Mouse (Mus musculus): ENCODE data around the gene Gm17455. TPM values are rescaled to one million over a fixed set of nuclear protein-coding genes. Genes with fewer than 3 reads are reported as not detected.

The Gm17455 gene
- polyA plus RNA-seq, 1 experiment from 2014 or later, result 6.9 TPM

DNA sequence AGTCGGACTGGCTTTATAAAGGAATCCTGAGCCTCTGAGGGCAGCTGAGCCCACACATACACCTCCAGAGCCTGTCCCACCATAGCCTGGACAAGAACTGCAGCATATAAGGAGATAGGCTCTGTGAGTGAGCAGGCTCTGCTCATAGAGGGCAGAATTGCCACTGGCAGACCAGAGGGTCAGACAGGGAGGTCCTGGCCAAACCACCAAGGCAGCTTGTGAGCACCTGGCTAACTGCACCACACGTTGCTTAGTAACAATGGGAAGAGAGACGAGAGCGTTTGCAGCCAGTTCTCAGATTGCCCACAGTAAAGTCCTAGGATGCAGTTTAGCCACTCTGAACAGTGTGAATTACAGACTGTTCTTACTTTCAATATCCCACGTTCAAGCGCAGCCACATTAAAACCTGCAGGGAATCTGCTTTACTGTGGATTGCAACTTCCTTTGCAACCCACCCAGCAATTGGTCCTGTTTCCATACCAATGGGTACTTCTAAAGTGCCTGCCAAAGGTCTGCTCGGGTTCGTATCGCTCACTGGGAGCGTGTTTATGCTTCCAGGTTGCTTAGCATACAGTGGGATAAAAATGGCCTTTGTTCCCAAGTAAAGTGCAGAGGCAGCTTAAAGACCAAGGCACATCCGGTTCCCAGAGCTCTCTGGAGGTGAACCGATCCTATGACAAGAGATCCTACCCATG, 37.8 kb upstream of the Gm17455 start:
- ATAC-seq (replicated peaks), result no peak
- no peak overlapping the region for H3K9ac ChIP-seq (replicated peaks)
- H3K4me1 ChIP-seq, result no peaks in the 10 kb centered on the region
- no peaks in the 10 kb centered on the region for H3K36me3 ChIP-seq
- no peaks in the 10 kb centered on the region for H3K9me3 ChIP-seq
- no peak overlapping the region for H3K4me3 ChIP-seq
- H3K27me3 ChIP-seq, result no peaks in the 10 kb centered on the region
- H3K27ac ChIP-seq (replicated peaks), result no peak overlapping the region
- H3K4me2 ChIP-seq (replicated peaks), result no peak overlapping the region
- 50% methylated on average over 12 of the region's 12 CpGs for whole genome bisulfite sequencing

- Histone ChIP-seq H3K27me3 (no peaks in the 10 kb centered on the region), H3K4me1 (no peaks in the 10 kb centered on the region), H3K9me3 (no peaks in the 10 kb centered on the region), H3K4me2 (replicated peaks) (no peak overlapping the region), H3K36me3 (no peaks in the 10 kb centered on the region), H3K27ac (replicated peaks) (no peak overlapping the region), H3K9ac (replicated peaks) (no peak overlapping the region), H3K4me3 (no peak overlapping the region)
- WGBS, result 67% methylated on average over 2 of the region's 2 CpGs
- ATAC-seq (replicated peaks), result no peak
These were observed 37.3 kb upstream of the Gm17455 start for GRCm38 (mm10) chr10:60362310-60362628.

DNA sequence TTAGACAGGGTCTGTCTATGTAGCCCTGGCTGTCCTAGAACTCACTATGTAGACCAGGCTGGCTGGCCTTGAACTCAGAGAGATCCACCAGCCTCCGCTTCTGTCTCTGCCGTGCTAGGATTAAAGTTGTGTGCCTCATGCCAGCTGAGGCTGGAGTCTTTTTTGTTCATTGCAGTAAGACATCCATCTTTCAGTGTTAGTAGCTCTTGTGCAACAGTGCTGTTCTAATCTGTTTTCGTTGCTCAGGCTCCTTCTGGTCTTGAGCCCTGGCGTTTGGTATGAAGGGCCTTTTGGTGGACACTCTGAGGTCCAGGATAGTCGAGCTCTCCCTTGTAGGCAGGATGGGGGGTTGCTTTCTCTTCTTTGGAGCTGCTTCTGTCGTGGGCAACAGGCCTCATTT, 36.1 kb upstream of the Gm17455 start:
- no peaks in the 10 kb centered on the region for H3K4me1 ChIP-seq
- no peak overlapping the region for H3K9ac ChIP-seq (replicated peaks)
- ATAC-seq (replicated peaks), result no peak

GRCm38 (mm10) chr10:60367145-60367544, 32.4 kb upstream of the Gm17455 start:
- no peak overlapping the region for H3K9ac ChIP-seq (replicated peaks)
- H3K4me2 ChIP-seq (replicated peaks), result no peak overlapping the region
- H3K27ac ChIP-seq (replicated peaks), result no peak overlapping the region
- H3K4me1 ChIP-seq, result peaks cover 10% of the 10 kb centered on the region
- no peak for ATAC-seq (replicated peaks)
- no peak overlapping the region for H3K4me3 ChIP-seq
- 100% methylated on average over 2 of the region's 2 CpGs for WGBS
- no peaks in the 10 kb centered on the region for H3K9me3 ChIP-seq
- no peaks in the 10 kb centered on the region for H3K36me3 ChIP-seq
- H3K27me3 ChIP-seq, result no peaks in the 10 kb centered on the region

More for the DNA sequence above, 36.1 kb upstream of the Gm17455 start:
- Histone ChIP-seq H3K27me3 (no peaks in the 10 kb centered on the region), H3K4me3 (no peak overlapping the region), H3K27ac (replicated peaks) (no peak overlapping the region), H3K4me2 (replicated peaks) (no peak overlapping the region), H3K36me3 (no peaks in the 10 kb centered on the region), H3K9me3 (no peaks in the 10 kb centered on the region)
- WGBS, result 65% methylated on average over 6 of the region's 6 CpGs

- no peak overlapping the region for H3K4me3 ChIP-seq
- H3K27me3 ChIP-seq, result no peaks in the 10 kb centered on the region
- H3K4me1 ChIP-seq, result peaks cover 10% of the 10 kb centered on the region
- WGBS, result 86% methylated on average over 4 of the region's 4 CpGs
- no peak overlapping the region for H3K27ac ChIP-seq (replicated peaks)
- H3K36me3 ChIP-seq, result no peaks in the 10 kb centered on the region
- ATAC-seq (replicated peaks), result no peak
- H3K9ac ChIP-seq (replicated peaks), result no peak overlapping the region
- no peak overlapping the region for H3K4me2 ChIP-seq (replicated peaks)
- no peaks in the 10 kb centered on the region for H3K9me3 ChIP-seq
These were observed 31.6 kb upstream of the Gm17455 start for GRCm38 (mm10) chr10:60367904-60368303.

DNA sequence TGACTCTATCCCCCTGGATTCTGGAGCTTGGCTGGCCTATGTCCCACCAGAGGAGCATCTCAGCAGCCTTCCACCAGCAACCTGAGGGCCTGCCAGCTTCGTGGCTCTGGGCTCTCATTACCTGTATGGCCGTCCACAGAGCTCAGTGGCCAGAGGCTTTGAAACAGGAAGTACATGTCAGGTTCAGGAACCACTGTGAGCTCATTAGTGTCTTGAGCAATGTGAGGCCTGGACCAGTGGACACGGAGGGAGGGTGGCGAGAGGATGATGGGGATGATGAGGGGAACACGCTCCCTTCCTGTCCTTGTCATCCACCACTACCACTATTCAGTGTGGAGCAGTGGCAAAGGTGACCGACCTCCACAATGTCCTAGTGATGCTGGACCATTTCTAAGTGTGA, 30.1 kb upstream of the Gm17455 start:
- ATAC-seq (replicated peaks), result no peak
- no peak overlapping the region for H3K4me2 ChIP-seq (replicated peaks)
- no peak overlapping the region for H3K4me3 ChIP-seq
- H3K27me3 ChIP-seq, result no peaks in the 10 kb centered on the region
- no peak overlapping the region for H3K9ac ChIP-seq (replicated peaks)
- 87% methylated on average over 6 of the region's 6 CpGs for WGBS
- no peak overlapping the region for H3K27ac ChIP-seq (replicated peaks)
- no peaks in the 10 kb centered on the region for H3K9me3 ChIP-seq
- H3K36me3 ChIP-seq, result no peaks in the 10 kb centered on the region
- H3K4me1 ChIP-seq, result peaks cover 10% of the 10 kb centered on the region

- Histone ChIP-seq H3K36me3 (no peaks in the 10 kb centered on the region), H3K27me3 (no peaks in the 10 kb centered on the region), H3K4me1 (peaks cover 10% of the 10 kb centered on the region), H3K4me3 (no peak overlapping the region), H3K4me2 (replicated peaks) (no peak overlapping the region), H3K9ac (replicated peaks) (no peak overlapping the region), H3K9me3 (no peaks in the 10 kb centered on the region), H3K27ac (replicated peaks) (no peak overlapping the region)
- 38% methylated on average over 2 of the region's 2 CpGs for WGBS
- 0 out of 2 replicates have a peak, but pooled peaks have one; percentile 38 for ATAC-seq (replicated peaks)
These were observed 29.4 kb upstream of the Gm17455 start for GRCm38 (mm10) chr10:60370098-60370497.

DNA sequence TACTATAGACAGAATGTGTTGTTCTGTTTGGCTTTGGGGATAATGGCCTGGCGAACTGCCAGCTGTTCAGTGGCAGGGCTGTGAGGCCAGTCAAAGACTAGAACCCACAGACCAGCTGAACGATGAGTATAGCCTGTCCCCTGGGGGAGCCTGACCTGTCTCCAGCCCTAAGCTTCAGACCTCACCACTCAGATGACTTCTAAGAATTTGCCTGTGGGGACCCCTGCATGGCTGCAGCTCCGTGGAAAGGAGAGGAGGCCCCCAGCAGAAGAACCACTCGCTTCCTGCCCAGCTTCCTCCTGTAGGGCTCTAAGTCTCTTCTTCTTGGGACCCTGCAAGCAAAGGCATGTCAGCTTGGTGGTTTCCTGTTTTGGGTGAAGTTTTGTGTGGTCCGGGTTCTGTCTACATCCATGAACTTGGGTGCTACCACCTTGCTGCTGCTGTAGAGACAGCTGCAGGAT, 28.9 kb upstream of the Gm17455 start:
- H3K9me3 ChIP-seq, result no peaks in the 10 kb centered on the region
- WGBS, result 82% methylated on average over 5 of the region's 5 CpGs
- H3K4me2 ChIP-seq (replicated peaks), result no peak overlapping the region
- H3K9ac ChIP-seq (replicated peaks), result no peak overlapping the region
- H3K27me3 ChIP-seq, result no peaks in the 10 kb centered on the region
- H3K4me3 ChIP-seq, result no peak overlapping the region
- no peaks in the 10 kb centered on the region for H3K36me3 ChIP-seq
- H3K4me1 ChIP-seq, result peaks cover 10% of the 10 kb centered on the region
- H3K27ac ChIP-seq (replicated peaks), result no peak overlapping the region
- 0 out of 2 replicates have a peak, but pooled peaks have one; percentile 11 for ATAC-seq (replicated peaks)

DNA sequence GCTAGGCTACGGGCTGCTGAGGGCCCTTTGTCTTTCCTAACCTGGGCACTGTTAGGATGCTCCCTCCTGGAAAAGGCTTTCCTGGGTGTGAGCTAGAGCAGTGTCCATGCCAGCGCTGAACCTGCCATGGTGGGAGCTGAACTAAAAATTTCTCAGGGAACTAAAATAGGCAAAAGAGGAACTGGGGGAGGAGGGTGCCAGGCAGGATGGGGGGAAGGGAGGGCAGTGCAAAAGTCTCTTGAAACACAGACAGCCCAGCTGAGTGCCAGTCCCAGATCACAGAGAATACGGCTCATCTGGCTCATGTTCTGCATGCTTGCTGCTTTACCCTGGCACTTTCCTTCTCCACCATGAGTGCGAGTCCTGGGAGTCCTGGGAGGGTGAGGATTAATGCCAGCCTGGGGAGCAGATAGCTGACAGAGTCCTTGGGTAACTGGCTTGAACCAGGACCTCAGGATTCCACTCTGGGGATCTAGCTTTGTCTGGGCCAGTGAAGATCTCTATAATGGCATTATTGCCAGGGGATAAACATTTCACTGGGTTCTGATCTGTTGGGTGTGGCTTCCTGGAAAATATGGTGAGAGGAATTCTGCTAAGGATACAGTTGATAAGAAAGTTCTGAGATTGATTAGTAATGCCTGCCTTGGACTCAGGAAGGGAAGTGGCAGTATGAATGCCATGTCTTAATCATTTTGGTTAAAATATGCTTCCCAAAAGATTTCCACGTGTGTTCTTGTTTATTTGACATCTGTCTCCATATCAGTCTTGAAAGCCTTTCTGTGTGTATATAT, 27.7 kb upstream of the Gm17455 start:
- Histone ChIP-seq H3K9ac (replicated peaks) (no peak overlapping the region), H3K4me2 (replicated peaks) (no peak overlapping the region), H3K4me3 (no peak overlapping the region), H3K27me3 (no peaks in the 10 kb centered on the region), H3K4me1 (peaks cover 10% of the 10 kb centered on the region), H3K9me3 (no peaks in the 10 kb centered on the region), H3K36me3 (no peaks in the 10 kb centered on the region), H3K27ac (replicated peaks) (no peak overlapping the region)
- no peak for ATAC-seq (replicated peaks)
- 82% methylated on average over 5 of the region's 5 CpGs for WGBS

GRCm38 (mm10) chr10:60373543-60373936, 26.0 kb upstream of the Gm17455 start:
- Histone ChIP-seq H3K4me3 (no peak overlapping the region), H3K27ac (replicated peaks) (no peak overlapping the region), H3K27me3 (no peaks in the 10 kb centered on the region), H3K9ac (replicated peaks) (no peak overlapping the region), H3K9me3 (no peaks in the 10 kb centered on the region), H3K4me2 (replicated peaks) (no peak overlapping the region), H3K4me1 (peaks cover 10% of the 10 kb centered on the region), H3K36me3 (no peaks in the 10 kb centered on the region)
- ATAC-seq (replicated peaks), result no peak
- WGBS, result 79% methylated on average over 6 of the region's 6 CpGs

- Histone ChIP-seq H3K27me3 (no peaks in the 10 kb centered on the region), H3K4me1 (peaks cover 10% of the 10 kb centered on the region), H3K4me3 (no peak overlapping the region), H3K9ac (replicated peaks) (no peak overlapping the region), H3K36me3 (no peaks in the 10 kb centered on the region), H3K4me2 (replicated peaks) (no peak overlapping the region), H3K9me3 (no peaks in the 10 kb centered on the region), H3K27ac (replicated peaks) (no peak overlapping the region)
- 74% methylated on average over 8 of the region's 8 CpGs for WGBS
- ATAC-seq (replicated peaks), result no peak
These were observed 25.5 kb upstream of the Gm17455 start for GRCm38 (mm10) chr10:60373937-60374578.

GRCm38 (mm10) chr10:60376704-60377103, 22.8 kb upstream of the Gm17455 start:
- Histone ChIP-seq H3K27ac (replicated peaks) (no peak overlapping the region), H3K9me3 (no peaks in the 10 kb centered on the region), H3K36me3 (no peaks in the 10 kb centered on the region), H3K9ac (replicated peaks) (no peak overlapping the region), H3K4me2 (replicated peaks) (no peak overlapping the region), H3K4me1 (no peaks in the 10 kb centered on the region), H3K27me3 (no peaks in the 10 kb centered on the region), H3K4me3 (no peak overlapping the region)
- WGBS, result 95% methylated on average over 16 of the region's 16 CpGs
- ATAC-seq (replicated peaks), result no peak
